Mouse (Mus musculus) liver, postnatal 0 days (tissue): ENCODE measurements around the gene Rftn1.

Source experiments
- CTCF ChIP-seq: sonication (generic); IDR thresholded peaks from 2 replicates; pipeline ENCODE4 v1.5.1; 2016; ENCODE audit warnings: antibody characterized with exemption, low read depth
- EP300 ChIP-seq: IDR thresholded peaks from 2 replicates; pipeline ENCODE4 v1.6.1; 2016; ENCODE audit warnings: antibody characterized with exemption, low read depth, mild to moderate bottlenecking

DNA sequence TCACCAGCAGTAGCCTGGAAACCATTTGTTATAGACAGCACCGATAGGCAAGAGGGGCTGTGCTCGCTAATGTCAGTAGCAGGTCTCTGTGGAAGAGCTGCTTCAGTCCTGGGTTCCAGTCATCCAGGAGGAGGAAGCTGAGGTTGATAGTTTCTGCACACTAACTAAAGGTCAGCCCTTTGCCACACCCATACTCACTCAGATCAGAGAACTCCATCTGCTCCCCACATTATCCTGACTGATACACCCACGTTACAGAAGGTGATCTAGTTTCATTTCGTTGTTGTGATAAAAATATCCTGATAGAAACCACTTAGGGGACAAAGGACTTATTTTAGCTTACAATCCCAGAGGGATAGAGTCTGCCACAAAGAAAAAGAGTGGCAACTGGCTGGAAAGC is 7.1 kb upstream of the Rftn1 start:
- TF ChIP-seq CTCF (no peak), EP300 (no peak)
